Mouse (Mus musculus) retina, embryonic 14.5 days (tissue): ENCODE results near the gene Sult2b1.

Source experiments
- DNase-seq: peaks from one replicate; pipeline ENCODE4 v3.0.0-alpha.2; 2015; ENCODE audit warnings: low spot score

Sult2b1 gene

GRCm38 (mm10) chr7:45725151-45725550 lies 59.3 kb downstream of the Sult2b1 start:
- no peak for DNase-seq

GRCm38 (mm10) chr7:45723781-45724180 lies 60.7 kb downstream of the Sult2b1 start:
- no peak for DNase-seq

DNA sequence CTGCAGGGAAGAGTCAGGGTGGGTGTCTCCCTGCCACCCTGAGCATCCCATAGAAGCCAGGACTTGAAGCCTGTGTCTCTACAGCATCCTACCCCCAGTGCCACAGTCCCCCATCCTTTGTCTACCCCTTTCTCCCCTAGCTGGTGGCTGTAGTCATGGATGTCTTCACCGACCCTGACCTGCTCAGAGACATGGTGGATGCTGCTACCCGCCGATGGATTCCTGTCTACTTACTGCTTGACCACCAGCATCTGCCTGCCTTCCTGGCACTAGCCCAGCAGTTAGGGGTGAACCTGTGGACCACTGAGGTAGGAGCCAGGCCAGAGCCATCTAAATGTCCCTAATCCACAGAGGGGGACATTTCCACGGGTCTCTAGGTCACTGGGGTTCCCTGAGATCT lies 61.2 kb downstream of the Sult2b1 start:
- no peak for DNase-seq

DNA sequence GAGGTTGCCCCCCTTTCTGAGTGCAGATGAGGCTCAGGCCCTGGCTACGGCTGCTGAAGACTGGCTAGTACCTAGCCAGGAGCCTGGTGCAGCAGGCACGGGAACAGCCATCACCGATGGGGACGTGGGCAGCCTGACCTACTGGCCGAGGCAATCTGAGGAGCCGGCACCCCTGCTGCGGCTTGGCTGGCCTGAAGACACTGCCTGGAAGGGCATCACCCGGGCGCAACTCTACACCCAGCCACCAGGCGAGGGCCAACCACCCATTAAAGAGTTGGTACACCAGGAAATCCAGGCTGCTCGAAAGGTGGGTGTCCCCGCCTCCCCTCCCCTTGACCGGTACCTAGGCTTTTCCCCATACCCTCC lies 62.1 kb downstream of the Sult2b1 start:
- no peak for DNase-seq

DNA sequence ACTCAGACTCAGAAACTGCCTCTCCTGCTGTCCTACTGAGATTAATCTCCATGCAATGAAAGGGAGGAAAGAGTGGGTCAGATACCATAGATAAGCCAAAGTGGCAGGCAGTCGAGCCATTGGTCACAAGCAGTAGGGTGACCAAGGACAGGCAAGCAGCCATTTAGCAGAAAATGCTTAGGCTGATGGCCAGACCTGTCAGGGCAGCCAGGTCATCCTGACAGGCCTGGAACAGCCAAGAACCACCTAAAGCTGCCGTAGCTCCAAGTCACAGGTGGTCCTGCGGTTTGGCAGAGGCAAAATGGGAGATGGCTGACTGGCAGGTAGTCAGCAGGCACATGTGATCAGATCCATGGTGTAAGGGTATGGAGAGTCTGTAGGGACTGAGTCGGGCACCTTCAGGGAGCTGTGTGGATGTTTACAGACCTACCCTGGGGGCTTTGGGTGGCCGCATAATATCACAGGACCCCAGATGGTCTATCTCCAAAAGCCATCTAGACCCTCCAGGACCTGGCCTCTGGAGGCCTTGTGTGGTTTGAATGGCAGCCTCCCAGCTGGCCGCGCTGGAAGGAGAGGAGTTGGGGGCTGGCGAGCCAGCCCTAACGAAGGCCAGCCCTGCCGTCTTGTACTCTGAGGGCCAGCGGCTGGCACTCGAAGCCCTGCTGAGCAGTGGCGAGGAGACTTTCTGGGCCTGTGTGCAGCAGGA lies 62.7 kb downstream of the Sult2b1 start:
- no peak for DNase-seq

DNA sequence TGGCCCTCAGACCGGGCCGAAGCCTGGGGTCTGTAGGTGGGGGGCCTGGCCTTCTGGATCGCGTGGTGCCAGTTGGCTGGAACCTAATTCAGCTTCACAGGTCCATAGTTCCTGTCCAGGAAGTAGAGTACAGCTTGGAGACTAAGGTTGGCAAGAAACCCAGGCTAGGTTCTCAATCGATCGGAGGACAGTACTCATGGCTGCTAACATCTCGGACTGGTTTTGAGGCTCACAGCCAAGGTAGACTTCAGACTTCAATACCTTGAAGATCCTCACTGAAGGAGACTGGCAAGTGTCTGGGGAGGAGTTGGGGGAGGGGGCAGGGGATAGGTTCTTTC lies 63.3 kb downstream of the Sult2b1 start:
- DNase-seq, result no peak

- no peak for DNase-seq
These were observed 63.8 kb downstream of the Sult2b1 start, which contains the start of gene Fam83e for GRCm38 (mm10) chr7:45720413-45721233. Fam83e (plus strand) TSS chr7:45721212.

DNA sequence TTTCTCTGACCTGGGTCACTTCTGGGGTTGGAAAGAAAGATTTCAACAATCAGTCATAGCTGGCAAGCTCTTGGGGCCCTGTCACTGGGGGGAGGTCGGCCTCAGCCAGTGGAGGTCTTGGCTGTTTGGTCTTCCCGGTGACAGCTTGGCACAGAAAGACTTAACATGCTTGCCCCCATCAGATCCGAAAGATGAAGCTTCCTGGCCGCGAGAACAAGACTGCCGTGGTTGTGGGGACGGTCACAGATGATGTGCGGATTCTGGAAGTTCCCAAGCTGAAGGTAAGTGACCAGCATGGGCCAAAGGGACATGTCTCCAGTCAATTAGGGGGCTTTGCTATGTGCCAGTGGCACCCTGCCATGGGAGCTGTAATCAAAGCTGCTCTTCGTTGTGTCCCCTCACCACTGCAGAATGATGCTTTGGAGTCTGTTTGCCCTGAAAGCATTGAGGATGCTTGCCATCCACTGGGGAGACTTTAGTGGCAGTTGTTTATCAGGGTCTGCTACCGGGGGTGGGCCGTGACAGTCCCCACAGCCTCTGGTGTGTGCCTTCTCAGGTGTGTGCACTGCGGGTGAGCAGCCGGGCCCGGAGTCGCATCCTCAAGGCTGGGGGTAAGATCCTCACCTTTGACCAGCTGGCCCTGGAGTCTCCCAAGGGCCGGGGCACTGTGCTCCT lies 64.6 kb downstream of the Sult2b1 start:
- no peak for DNase-seq

- no peak for DNase-seq
These were observed 65.3 kb downstream of the Sult2b1 start for GRCm38 (mm10) chr7:45719180-45719579.

DNA sequence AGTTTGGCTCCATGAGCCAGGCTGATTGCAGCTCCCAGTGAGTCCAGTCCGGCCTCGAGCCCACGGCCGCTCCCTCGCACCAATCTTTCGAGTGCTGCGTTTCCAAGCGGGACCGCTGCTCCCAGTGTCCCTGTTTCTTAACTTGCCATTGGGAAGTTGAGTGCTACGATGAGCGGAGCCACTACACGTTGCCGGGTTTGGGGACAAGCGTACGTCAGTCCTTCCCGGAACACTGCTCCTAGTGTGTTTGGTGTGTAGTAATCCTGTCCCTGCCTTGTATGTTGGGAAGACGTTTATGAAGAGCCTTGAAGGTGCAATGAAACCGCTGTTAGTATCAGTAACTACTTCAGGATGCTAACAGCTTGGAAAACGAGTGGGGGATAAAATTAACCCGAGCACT lies 66.1 kb downstream of the Sult2b1 start:
- no peak for DNase-seq

GRCm38 (mm10) chr7:45717918-45718297 lies 66.6 kb downstream of the Sult2b1 start, which contains the start of gene Sphk2:
Sphk2 (minus strand) TSS chr7:45718002.
- DNase-seq, result peak; percentile 99

DNA sequence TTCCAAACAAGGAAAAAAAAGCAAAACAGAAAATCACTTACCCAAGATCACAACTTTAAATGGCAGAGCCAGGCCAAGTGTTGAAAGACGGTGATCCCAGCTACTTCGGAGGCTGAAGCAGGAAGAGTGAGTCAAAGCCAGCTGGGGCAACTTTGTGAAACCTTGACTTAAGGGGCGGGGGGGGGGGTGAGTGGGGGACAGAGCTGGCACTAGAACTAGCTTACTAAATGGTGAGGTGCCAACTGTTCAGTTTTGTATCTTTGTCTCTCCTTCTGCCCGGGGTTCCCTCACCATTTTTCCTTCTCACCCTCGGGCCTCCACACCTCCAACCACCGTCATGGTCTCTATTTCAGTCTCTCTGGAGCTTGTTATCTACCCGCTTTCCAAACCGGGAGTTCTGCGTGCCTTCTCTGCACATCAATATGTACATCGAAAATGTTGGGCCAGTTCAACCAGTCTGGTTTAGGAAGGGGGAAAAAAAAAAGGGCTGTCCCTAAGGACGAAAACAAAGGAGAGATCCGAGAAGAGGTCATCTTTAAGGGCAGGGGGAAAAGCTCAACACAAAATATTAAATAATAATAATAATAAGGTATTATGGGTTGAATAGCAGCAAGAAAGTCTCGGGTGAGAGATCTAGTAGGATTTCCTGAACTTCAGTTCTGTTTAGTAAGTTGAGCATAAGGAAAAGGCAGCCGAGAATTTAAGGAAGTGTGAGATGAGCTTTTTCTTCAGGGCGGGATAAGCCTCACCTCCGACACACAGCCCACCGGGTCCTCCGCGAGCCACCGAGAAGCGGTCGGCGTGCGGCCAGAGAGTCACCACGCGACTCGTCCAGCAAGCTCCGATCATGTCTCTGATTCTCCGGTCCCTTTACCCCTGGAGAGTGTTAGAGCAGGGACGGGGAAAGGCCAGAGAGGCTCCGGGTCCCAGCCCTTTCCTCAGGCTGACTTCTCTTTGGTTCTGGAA lies 67.2 kb downstream of the Sult2b1 start:
- DNase-seq, result no peak

- DNase-seq, result no peak
These were observed 68.0 kb downstream of the Sult2b1 start for GRCm38 (mm10) chr7:45716460-45716857.

GRCm38 (mm10) chr7:45715741-45716459 lies 68.6 kb downstream of the Sult2b1 start:
- no peak for DNase-seq

DNA sequence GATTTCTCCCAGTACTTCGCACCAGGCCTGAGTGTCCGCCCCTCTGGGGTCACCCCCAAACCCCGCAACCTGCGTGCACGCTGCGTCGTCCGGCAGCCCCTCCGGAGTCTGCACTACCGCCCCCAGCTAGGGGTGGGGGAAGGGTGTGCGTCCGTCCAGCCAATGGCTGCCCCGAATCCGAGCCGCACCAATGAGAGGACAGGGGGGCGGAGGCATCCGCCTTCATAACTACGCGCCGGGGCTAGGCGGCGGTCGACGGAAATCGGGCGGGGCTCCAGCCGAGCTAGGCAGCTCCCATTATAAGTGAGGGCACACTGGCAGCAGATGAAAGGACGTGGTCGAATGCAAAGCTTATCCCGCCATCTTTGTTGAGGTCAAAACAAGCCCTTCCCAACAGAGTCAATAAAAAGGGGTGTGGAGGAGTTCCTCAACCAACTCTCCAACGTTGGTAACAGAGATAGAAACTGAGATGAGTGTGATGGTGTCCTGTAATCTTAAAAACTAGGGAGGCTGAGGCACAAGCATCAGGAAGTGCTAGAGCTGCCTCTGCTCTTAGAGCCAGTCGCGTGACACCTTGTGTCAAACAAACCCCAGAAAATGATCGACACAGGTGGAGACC lies 69.3 kb downstream of the Sult2b1 start, which contains the start of gene Rpl18:
Rpl18 (plus strand) TSS at position 368 of the 619 bp plus-strand sequence.
- peak; percentile 97 for DNase-seq

GRCm38 (mm10) chr7:45714630-45715089 lies 69.8 kb downstream of the Sult2b1 start:
- DNase-seq, result no peak

DNA sequence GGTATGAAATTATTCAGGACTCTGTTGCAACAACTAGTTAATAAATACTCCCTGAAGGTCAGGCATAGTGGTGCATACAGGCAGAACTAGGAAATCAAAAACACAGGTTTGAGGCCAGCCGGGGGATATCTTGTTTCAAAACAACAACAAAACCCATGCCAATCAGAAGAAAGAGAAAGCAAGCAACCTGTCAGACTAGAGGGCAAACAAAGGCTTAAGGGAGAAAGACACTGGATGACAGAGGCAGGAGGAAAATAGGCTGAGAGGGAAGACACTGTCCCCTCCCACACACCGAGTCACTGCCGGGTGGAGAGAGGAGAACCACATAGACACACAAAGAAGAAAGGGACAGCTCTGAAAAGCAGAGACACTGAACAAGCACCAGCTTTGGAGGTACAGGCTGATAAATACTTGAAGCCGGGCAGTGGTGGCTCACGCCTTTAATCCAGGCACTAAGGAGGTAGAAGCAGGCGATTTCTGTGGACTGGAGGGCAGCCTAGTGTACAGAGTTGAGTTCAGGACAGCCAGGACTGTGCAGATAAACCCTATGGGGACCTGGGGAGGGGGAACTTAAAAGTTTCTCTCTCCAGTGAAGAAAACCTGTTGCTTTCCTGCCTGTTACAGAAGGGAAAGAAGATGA lies 70.5 kb downstream of the Sult2b1 start:
- DNase-seq, result no peak

GRCm38 (mm10) chr7:45713396-45713795 lies 71.1 kb downstream of the Sult2b1 start:
- no peak for DNase-seq

DNA sequence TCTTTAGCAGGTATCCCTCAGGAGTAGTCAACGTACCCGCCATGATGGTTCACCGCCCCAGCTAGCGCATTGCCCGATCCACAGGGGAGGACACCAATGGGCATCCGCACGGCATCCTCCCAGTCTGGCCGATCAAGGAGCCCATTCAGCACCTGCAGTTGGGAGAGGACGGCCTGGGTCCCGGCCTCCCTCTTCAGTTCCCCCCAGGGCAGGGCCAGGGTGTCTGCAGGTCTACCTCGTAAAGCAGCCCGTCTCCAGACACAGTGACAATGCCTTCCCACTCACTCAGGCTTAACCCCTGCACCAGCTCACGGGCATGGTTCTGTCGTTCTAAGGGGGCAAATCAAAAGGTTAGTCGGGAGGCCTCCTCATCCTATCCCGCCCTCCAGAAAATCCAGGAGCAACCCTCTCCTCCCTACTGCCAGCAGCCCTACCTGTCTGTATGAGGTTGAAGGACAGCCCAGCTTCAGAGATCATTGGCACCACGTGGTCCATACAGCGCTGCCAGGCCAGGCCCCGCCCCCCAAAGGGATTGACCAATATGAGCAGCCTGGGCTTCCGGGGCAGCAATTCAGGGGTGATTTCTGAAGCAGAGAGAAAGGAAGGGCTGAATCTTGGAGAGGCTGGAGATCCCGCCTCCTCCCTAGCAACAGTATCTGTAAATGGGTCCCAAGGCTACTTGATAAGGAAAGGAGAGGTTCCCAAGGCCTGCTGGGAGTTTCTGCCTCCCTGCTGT lies 72.3 kb downstream of the Sult2b1 start:
- DNase-seq, result no peak
